Mouse (Mus musculus) CH12.LX (cell line): ENCODE measurements around the gene Fshr. TPM values are rescaled to one million over a fixed set of nuclear protein-coding genes. Genes with fewer than 3 reads are reported as not detected.

ENCODE experiments used
- DNase-seq: peaks from one replicate; pipeline ENCODE4 v3.0.0-alpha.2; 2013; ENCODE audit errors: extremely low read depth
- H3K27ac ChIP-seq: 2 replicates; pipeline ENCODE4 v1.5.1; 2012; ENCODE audit warnings: low read depth, mild to moderate bottlenecking, control low read depth, moderate library complexity; ENCODE audit not compliant: insufficient read depth
- H3K27me3 ChIP-seq: replicated peaks from 2 replicates; pipeline ENCODE3; 2012; ENCODE audit warnings: inconsistent platforms
- H3K36me3 ChIP-seq, 2 experiments: replicated peaks in 1 of 2; 2 replicates each; pipeline versions ENCODE3 to v1.6.1; 2012; ENCODE audit warnings: inconsistent platforms in 1 of 2, low read length in 1 of 2, mild to moderate bottlenecking in 1 of 2, mixed read lengths in 1 of 2, moderate library complexity in 1 of 2; ENCODE audit not compliant: control insufficient read depth in 1 of 2, insufficient read depth in 1 of 2
- H3K4me1 ChIP-seq, 2 experiments: 2 replicates each; pipeline ENCODE4 v1.6.1; 2012; ENCODE audit warnings: inconsistent platforms in 1 of 2, moderate library complexity in 1 of 2; ENCODE audit not compliant: insufficient read depth in 2 of 2, control insufficient read depth in 1 of 2
- H3K4me2 ChIP-seq: 2 replicates; pipeline ENCODE4 v1.6.1; 2012; ENCODE audit warnings: low read depth, mild to moderate bottlenecking, control low read depth; ENCODE audit not compliant: poor library complexity, insufficient read depth, severe bottlenecking
- H3K4me3 ChIP-seq, 3 experiments: fragments of 150-350 bp in 1 of 3; sonication (generic) in 1 of 3; replicated peaks in 1 of 3; 2 replicates each; pipeline versions ENCODE3 to v1.5.1; 2011 to 2012; ENCODE audit warnings: low read depth in 2 of 3, low read length in 2 of 3, mild to moderate bottlenecking in 2 of 3, moderate library complexity in 2 of 3, control low read depth in 1 of 3, improper control_type of control experiment in 1 of 3, inconsistent platforms in 1 of 3, mixed read lengths in 1 of 3; ENCODE audit not compliant: poor library complexity in 1 of 3
- H3K79me2 ChIP-seq: replicated peaks from 2 replicates; pipeline ENCODE4 v1.6.1; 2012; ENCODE audit warnings: mild to moderate bottlenecking, moderate library complexity; ENCODE audit not compliant: control insufficient read depth, poor library complexity, insufficient read depth, severe bottlenecking; ENCODE audit errors: extremely low read depth
- H3K9ac ChIP-seq: 2 replicates; pipeline ENCODE4 v1.6.1; 2012; ENCODE audit warnings: low read depth, mild to moderate bottlenecking, control low read depth, moderate library complexity; ENCODE audit not compliant: insufficient read depth
- H3K9me3 ChIP-seq: replicated peaks from 2 replicates; pipeline ENCODE3; 2012; ENCODE audit warnings: low read length, inconsistent platforms, mixed read lengths
- BHLHE40 ChIP-seq: IDR thresholded peaks from 2 replicates; pipeline ENCODE4 v1.6.1; 2011; ENCODE audit warnings: mild to moderate bottlenecking, low read depth, low read length, improper control_type of control experiment
- CHD2 ChIP-seq: IDR thresholded peaks from 2 replicates; pipeline ENCODE4 v1.6.1; 2011; ENCODE audit warnings: low read length, improper control_type of control experiment
- CTCF ChIP-seq, 2 experiments: IDR thresholded peaks in 1 of 2; conservative IDR thresholded peaks in 1 of 2; 2 replicates each; pipeline ENCODE4 v1.5.1; 2011 to 2012; ENCODE audit warnings: low read depth in 2 of 2, low read length in 2 of 2, improper control_type of control experiment in 1 of 2, inconsistent platforms in 1 of 2, mild to moderate bottlenecking in 1 of 2, moderate library complexity in 1 of 2
- E2F4 ChIP-seq: IDR thresholded peaks from 2 replicates; pipeline ENCODE4 v1.6.1; 2011; ENCODE audit warnings: low read depth, low read length, improper control_type of control experiment; ENCODE audit not compliant: insufficient replicate concordance
- GABPA ChIP-seq: IDR thresholded peaks from 2 replicates; pipeline ENCODE4 v1.6.1; 2012; ENCODE audit warnings: low read depth, low read length, improper control_type of control experiment, inconsistent platforms; ENCODE audit not compliant: insufficient replicate concordance
- HCFC1 ChIP-seq: IDR thresholded peaks from 2 replicates; pipeline ENCODE4 v1.6.1; 2012; ENCODE audit warnings: low read depth, mild to moderate bottlenecking, inconsistent platforms, low read length, improper control_type of control experiment
- IRF4 ChIP-seq: IDR thresholded peaks from 2 replicates; pipeline ENCODE4 v1.6.1; 2014; ENCODE audit warnings: low read depth, mild to moderate bottlenecking, inconsistent platforms, low read length, improper control_type of control experiment
- JUN ChIP-seq: IDR thresholded peaks from 2 replicates; pipeline ENCODE4 v1.6.1; 2011; ENCODE audit warnings: low read depth, mild to moderate bottlenecking, low read length, improper control_type of control experiment, moderate library complexity; ENCODE audit not compliant: insufficient read depth
- KAT2A ChIP-seq: IDR thresholded peaks from 2 replicates; pipeline ENCODE4 v1.6.1; 2012; ENCODE audit warnings: low read length, improper control_type of control experiment, inconsistent platforms; ENCODE audit not compliant: insufficient replicate concordance
- MAX ChIP-seq: IDR thresholded peaks from 2 replicates; pipeline ENCODE4 v1.6.1; 2011; ENCODE audit warnings: low read length, improper control_type of control experiment
- MAZ ChIP-seq: IDR thresholded peaks from 2 replicates; pipeline ENCODE4 v1.6.1; 2012; ENCODE audit warnings: low read depth, mild to moderate bottlenecking, inconsistent platforms, low read length, improper control_type of control experiment, moderate library complexity
- MYC ChIP-seq: IDR thresholded peaks from 2 replicates; pipeline ENCODE4 v1.6.1; 2011; ENCODE audit warnings: low read depth, mild to moderate bottlenecking, improper control_type of control experiment, low read length
- NELFE ChIP-seq: IDR thresholded peaks from 2 replicates; pipeline ENCODE4 v1.6.1; 2011; ENCODE audit warnings: low read depth, low read length, improper control_type of control experiment
- POLR2A ChIP-seq: IDR thresholded peaks from 2 replicates; pipeline ENCODE4 v1.6.1; 2011; ENCODE audit warnings: low read depth, mild to moderate bottlenecking, improper control_type of control experiment, low read length
- POLR2AphosphoS2 ChIP-seq: IDR thresholded peaks from 2 replicates; pipeline ENCODE4 v1.6.1; 2011; ENCODE audit warnings: low read depth, low read length, improper control_type of control experiment
- SIN3A ChIP-seq: IDR thresholded peaks from 2 replicates; pipeline ENCODE4 v1.6.1; 2012; ENCODE audit warnings: low read length, improper control_type of control experiment, inconsistent platforms
- TBP ChIP-seq: conservative IDR thresholded peaks from 2 replicates; pipeline ENCODE4 v1.6.1; 2011; ENCODE audit warnings: low read depth, low read length, improper control_type of control experiment
- UBTF ChIP-seq: IDR thresholded peaks from 2 replicates; pipeline ENCODE4 v1.6.1; 2012; ENCODE audit warnings: low read depth, mild to moderate bottlenecking, inconsistent platforms, low read length, improper control_type of control experiment, moderate library complexity
- USF1 ChIP-seq: IDR thresholded peaks from 2 replicates; pipeline ENCODE4 v1.6.1; 2014; ENCODE audit warnings: low read depth, mild to moderate bottlenecking, inconsistent platforms, low read length, improper control_type of control experiment
- ZC3H11A ChIP-seq: IDR thresholded peaks from 2 replicates; pipeline ENCODE4 v1.6.1; 2012; ENCODE audit warnings: low read depth, mild to moderate bottlenecking, inconsistent platforms, low read length, improper control_type of control experiment
- ZKSCAN1 ChIP-seq: IDR thresholded peaks from 2 replicates; pipeline ENCODE4 v1.6.1; 2012; ENCODE audit warnings: low read depth, inconsistent platforms, low read length, improper control_type of control experiment, borderline replicate concordance
- dilution Hi-C: fragments of 300-500 bp; cut with MboI; formaldehyde crosslinking; loops from 2 replicates; pipeline ENCODE4 v1.14.3; 2020; ENCODE audit warnings: low sequenced_read_pairs; ENCODE audit not compliant: extremely low pct_unique_long_range_greater_than_20kb, extremely low pct_ligation_motif_present
- in situ Hi-C: fragments of 300-500 bp; cut with MboI; formaldehyde crosslinking; loops from 3 replicates; pipeline ENCODE4 v1.14.3; 2019; ENCODE audit warnings: low sequenced_read_pairs, low pct_ligation_motif_present, low pct_unique_long_range_greater_than_20kb, mixed read lengths
- polyA plus RNA-seq: library from polyadenylated mRNA; unstranded; fragments of >175 nt; gene quantifications from 2 replicates; pipeline ENCODE4 v1.2.1, GENCODE M21; 2012; ENCODE audit warnings: low read depth; ENCODE audit not compliant: insufficient read length
- total RNA-seq, 2 experiments: library from RNA; depleted of rRNA; stranded (reverse); fragments of 300-350 nt in 1 of 2; fragments of >200 nt in 1 of 2; gene quantifications; 2 replicates each; pipeline ENCODE4 v1.2.3; 2012 to 2014

Fshr gene
- total and polyA plus RNA-seq, 3 experiments = not detected

DNA sequence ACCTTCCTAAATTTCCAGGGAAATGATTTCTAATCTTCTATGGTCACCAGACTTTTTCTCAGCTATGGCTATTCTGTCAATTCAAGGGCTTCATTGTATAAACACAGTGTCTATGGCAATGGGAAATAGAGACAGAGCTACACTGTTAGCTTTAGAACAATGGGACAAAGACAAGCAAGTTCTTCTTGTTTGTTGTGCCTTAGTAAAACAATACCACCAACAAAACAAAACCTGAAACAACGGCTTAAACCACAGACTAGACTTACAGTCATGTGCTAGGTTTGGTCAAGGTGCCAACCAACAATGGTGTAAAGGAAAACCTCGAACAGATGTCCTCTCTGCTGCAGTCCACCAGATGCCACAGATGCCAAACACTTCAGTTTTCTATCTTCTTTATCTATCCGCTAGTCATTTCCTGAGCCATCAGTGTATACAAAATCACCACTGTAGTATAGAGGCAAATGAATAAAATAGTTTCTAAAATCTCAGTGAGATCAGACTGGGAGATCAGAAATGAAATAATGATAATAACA is 149.4 kb downstream of the Fshr start (continued):
- TF ChIP-seq E2F4 (no peak), CHD2 (no peak)

DNA sequence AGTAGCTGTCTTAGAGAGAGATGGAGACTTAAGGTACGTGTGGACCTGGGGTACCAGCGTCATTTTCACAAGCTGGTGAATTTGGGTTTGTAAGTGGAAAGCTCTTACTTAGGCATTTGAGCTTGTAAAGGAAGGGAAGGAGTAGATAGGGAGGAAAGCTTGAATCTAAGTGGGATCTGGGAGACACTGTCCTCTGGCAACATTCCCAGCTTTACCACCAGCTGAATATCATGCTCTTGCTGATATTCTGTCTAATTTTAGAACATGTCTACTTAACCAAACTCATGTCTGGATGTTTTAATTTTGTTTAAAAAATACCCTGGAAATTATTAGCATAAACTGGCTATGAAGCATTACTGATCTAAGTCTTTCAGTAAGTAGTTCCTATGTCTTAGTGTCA is 151.4 kb downstream of the Fshr start:
- Histone ChIP-seq H3K9me3 (no peaks in the 10 kb centered on the region), H3K4me2 (no peak overlapping the region), H3K36me3 (no peaks in the 10 kb centered on the region), H3K4me1 (no peaks in the 10 kb centered on the region), H3K4me3 (no peak overlapping the region), H3K9ac (no peak overlapping the region), H3K27ac (no peak overlapping the region), H3K79me2 (no peaks in the 10 kb centered on the region), H3K27me3 (no peaks in the 10 kb centered on the region)
- TF ChIP-seq JUN (no peak), E2F4 (no peak), IRF4 (no peak), NELFE (no peak), CTCF (conservative IDR thresholded peaks at IDR 0.05 in 1 of 2, IDR thresholded peaks at IDR 0.05 in 1 of 2; ENCODE audit: low read depth in 2 of 2, low read length in 2 of 2) (no peak), BHLHE40 (no peak), SIN3A (no peak), KAT2A (no peak), TBP (no peak), POLR2AphosphoS2 (no peak), UBTF (no peak), MAX (no peak), HCFC1 (no peak), CHD2 (no peak), MAZ (no peak), ZC3H11A (no peak), GABPA (no peak), MYC (no peak), USF1 (no peak)
- dilution Hi-C loops (no loop called here), in situ Hi-C loops (no loop called here)
- no peak for DNase-seq

DNA sequence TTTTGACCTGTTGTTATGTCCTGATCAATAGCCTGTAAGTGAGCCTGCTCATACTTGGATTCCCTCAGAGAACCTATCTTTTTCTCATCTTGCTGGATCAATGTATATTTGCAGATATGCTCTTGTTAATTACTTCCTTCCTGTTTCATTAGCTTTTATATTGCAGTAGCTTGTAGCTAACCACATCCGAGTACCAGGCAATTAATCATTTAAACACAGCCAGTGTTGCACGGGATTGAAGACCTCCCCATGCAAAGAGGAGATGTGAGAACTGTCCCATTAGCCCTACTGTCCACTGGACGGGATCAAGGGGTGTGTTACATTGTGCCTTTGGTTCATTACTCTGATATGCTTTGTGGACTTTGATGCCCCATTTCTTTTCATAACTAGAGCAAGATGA is 154.5 kb downstream of the Fshr start:
- TF ChIP-seq POLR2A = no peak
- no peak for TF ChIP-seq IRF4
- TF ChIP-seq ZKSCAN1 = no peak
- no peak overlapping the region for H3K9ac ChIP-seq
- no peaks in the 10 kb centered on the region for H3K79me2 ChIP-seq
- no peak for DNase-seq
- H3K36me3 ChIP-seq = no peaks in the 10 kb centered on the region
- H3K4me1 ChIP-seq = no peaks in the 10 kb centered on the region
- in situ Hi-C loops (no loop called here), dilution Hi-C loops (no loop called here)
- no peak overlapping the region for H3K27ac ChIP-seq
- H3K4me2 ChIP-seq = no peak overlapping the region
- H3K27me3 ChIP-seq = no peaks in the 10 kb centered on the region
- no peak overlapping the region for H3K4me3 ChIP-seq
- no peaks in the 10 kb centered on the region for H3K9me3 ChIP-seq
